Mouse (Mus musculus) adrenal gland, adult (tissue): ENCODE measurements around the gene Htra1.
A peak's percentile ranks its signal among the peaks of the same experiment; 100 is the strongest.

Experiments used
- DNase-seq, 2 experiments: peaks; one replicate each; pipeline ENCODE4 v3.0.0; 2022 to 2023; ENCODE audit warnings: low spot score in 1 of 2; ENCODE audit not compliant: inconsistent age in 2 of 2

The Htra1 gene

GRCm38 (mm10) chr7:130934654-130935053 is 1.3 kb upstream of the Htra1 start:
- DNase-seq = no peak

- DNase-seq = no peak
Observed at GRCm38 (mm10) chr7:130935421-130935792, 504 bp upstream of the Htra1 start.

GRCm38 (mm10) chr7:130936472-130936951 is 601 bp downstream of the Htra1 start:
- peak; percentile 59 to 75 for DNase-seq

DNA sequence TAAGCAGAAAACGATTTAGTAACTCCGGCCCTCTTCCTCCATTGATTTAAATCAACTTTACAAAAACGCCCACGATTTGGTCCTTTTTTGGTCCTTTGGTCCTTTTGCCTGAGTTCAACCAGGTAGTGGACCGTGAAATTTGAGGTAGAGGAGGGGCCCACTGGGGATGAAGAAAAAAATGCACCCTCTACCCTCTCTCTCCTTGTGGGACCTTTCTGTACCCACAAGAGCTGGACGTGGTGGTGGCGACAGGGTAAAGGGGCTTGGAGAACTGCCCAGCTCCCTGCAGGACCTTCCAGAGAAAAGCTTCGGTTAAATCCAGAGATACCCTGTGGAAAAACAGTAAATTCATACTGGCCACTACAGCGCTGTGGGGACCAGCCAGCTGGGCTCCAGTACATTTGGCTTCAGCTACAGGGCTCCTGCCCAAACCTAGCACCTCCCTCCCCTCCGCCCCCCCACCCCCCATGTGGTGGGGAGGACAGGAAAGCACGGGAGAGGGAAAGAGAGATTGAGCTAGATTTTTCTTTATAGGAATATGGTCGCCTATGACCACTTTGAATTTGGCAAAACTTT is 1.4 kb downstream of the Htra1 start:
- DNase-seq = no peak

DNA sequence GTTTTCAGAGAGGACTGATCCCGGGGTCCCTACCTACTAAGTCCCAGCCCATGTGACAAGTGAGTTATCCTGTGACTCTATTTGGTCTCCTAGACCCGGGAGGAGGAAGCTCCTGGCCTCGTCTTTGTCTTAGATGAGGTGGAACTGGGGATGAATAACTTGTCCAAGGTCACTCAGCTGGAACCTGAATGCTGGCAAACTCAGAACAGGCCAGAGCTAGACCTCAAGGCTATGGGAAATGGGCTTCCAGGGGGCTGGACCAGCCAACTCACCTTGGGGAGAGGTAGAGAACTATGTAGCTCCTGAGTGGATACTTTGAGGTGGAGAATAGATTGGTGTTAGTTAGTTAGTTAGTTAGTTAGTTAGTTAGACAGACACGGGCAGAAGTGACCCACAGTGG is 2.1 kb downstream of the Htra1 start:
- no peak for DNase-seq

DNA sequence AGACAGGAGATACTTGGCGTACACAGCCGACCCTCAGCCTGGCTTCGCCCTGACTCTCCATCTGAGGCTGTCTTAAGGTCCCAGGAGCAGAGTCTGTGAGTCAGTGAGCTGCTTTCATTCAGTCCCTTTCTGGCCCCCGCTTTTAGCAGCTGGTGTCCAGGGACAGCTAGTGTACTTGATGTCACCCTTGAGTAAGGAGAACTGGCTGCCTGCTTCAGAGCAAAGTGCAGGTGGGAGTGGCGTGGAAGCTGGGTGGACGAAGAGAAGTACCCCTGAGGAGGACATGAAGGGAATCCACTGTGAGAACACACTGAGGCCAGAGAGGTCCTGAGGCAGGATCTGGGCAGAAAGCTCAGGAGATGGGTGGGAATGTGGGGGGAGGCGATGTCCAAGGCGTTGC is 3.0 kb downstream of the Htra1 start:
- DNase-seq = no peak

DNA sequence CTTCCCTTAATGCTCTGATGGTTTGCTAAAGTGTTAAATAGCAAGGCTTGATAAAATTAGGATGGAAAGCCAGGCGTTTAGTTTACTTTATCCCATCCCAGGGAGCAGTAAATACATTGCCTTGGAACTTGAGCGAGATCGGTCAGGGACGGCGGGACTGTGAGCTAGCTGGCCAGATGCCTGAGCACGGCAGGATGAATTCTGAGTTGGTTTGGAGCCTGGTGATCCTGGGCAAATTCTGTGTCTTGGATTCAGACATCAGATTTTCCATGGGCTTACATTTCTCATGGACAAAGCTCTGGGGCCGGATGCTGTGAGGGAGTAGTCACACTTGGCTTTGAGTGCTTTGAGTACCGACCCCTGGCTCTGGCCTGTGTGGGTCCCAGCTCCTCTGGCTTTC is 4.8 kb downstream of the Htra1 start:
- peak in 1 of 2 experiments; percentile 55 for DNase-seq

- DNase-seq = no peak
Observed at GRCm38 (mm10) chr7:130943280-130943895, 7.5 kb downstream of the Htra1 start.

DNA sequence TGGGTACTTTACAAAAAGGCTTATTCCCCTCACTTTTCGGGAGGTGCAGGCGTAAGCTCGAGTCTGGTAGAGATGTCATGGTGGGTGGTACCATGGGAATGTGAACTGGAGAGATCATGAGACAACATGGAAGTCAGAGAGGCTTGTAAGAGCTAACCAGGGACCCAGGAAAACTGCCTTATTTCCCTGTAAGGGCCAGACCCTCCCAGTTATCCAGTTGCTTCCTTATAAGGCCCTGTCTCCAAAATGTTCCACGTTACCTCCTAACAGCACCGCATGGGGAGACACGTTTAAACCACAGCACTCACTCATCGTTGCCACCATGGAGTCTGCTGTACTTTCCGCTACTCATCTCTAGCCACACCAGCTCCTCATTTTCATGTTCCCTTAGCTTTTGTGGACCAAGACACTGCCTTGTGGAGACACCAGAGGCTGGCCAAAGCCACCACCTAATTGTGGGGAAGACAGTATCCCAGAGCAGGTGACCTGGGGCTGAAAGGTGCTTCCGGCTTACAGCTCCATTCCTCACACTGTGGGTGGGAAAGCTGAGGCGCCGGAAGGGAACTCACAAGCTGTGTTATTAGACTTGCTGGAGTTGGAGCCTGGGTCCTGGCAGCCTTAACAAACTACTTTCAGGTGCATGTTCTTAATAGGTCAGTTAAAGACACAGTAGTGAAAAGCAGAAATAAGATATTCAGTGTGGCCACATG is 9.0 kb downstream of the Htra1 start:
- DNase-seq = no peak

DNA sequence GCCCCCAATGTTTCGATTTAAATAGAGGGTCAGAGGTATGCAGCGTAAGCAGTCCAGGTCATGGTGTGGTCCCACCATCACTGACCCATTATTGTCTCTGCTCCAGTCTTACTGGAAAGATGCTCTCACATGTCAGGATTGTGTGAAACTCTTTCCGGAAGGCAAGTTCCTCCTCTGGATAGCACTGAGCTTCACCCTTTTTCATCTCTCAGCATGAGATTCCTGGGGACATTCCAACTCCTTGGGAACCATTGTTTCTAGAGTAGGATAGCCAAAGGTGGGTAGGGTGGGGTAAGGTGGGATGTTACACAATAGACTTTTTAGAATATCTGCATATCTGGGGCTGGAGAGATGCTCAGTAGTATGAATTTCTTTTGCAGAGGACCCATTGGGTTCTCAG is 9.8 kb downstream of the Htra1 start:
- no peak for DNase-seq

- DNase-seq = no peak
Observed at GRCm38 (mm10) chr7:130946303-130946702, 10.4 kb downstream of the Htra1 start.

DNA sequence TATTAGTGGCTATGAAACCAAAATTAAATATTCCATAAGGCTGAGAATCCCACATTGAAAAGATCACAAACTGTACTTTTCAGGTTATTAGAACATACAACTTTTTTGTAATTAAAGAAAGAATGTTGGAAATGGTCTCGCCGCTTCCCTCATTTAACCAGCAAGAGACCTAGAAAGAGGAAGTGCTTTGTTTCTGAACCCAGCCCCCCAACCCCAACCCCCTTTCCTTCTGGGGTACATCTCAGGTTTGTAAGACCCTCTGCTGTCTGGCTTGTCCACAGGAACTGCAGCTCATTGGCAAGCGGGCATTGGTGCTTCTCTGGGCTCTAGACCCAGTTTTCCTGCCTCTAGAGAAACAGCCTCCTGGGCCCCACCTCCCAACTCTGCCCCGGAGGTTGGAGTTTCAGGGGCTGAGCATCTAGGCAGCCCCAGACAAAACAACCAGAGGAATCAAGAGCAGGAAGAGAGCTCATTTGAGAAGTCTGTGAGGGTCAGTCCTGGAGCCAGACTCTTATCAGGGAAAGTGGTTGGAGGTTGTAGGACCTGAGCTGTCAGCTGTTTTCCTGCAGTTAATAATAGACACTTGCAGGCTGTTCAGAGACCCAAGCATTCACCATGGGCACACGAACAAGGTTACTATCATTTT is 12.8 kb downstream of the Htra1 start:
- peak in 1 of 2 experiments; percentile 45 for DNase-seq

- peak; percentile 58 to 68 for DNase-seq
Observed at GRCm38 (mm10) chr7:130949331-130949751, 13.4 kb downstream of the Htra1 start.

DNA sequence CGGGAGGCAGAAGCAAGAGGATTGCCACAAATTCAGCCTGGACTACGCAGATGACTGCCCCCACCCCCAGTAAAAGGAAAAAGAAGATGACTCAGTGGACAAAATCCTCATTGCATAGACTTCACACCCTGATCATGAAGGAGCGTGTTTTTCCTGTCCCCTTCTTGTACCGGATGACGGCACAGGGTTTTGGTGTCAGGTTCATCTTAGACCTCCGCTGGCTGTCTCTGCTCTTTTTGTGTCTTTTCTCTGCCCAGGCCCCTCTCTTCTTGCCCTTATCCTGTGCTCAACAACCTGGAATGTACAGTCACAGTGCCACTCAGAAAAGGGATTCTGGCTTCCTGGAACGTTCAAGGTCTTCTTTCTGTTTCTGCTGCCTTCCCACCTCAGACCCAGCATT is 14.6 kb downstream of the Htra1 start:
- DNase-seq = peak in 1 of 2 experiments; percentile 45

- peak in 1 of 2 experiments; percentile 58 for DNase-seq
Observed at GRCm38 (mm10) chr7:130951004-130951403, 15.1 kb downstream of the Htra1 start.

DNA sequence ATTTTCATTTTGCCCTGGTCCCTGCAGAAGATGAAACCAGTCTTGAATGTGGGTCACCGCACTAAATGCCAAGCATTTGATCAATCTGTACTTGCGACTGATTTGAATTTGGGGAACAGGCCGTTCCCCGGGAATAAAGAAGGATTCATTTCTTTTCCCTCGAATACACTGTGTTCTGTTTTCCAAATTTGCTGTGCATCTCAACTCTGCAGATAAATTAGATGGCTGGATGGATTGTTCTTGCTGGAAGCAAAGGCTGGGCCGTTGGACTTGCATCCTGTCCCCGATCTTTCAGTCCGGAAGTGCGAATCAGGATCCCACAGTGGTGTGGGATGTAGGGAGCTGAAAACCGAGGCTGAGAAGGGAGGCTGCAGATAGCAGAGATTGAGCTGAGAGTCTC is 17.5 kb downstream of the Htra1 start:
- no peak for DNase-seq

DNA sequence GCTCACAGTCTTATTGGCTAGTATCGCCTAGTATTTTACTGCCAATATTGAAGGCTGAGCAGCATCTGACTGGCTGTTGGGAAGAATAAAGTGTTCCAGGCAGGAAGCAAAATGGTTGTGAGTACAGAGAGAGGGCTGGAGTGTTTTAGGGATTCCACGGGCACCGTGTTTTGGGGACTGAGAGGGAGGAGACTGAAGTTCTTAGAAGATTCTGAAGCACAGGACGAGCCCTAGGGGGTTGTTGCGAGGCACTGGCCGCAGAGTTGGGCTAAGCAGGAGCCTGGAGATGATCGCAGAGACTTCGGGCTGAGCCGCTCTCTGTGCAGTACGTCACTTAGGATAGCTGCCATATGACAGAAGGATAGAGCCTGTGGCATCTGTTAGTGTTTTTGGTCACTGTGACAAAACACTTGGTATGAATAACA is 18.3 kb downstream of the Htra1 start:
- no peak for DNase-seq

DNA sequence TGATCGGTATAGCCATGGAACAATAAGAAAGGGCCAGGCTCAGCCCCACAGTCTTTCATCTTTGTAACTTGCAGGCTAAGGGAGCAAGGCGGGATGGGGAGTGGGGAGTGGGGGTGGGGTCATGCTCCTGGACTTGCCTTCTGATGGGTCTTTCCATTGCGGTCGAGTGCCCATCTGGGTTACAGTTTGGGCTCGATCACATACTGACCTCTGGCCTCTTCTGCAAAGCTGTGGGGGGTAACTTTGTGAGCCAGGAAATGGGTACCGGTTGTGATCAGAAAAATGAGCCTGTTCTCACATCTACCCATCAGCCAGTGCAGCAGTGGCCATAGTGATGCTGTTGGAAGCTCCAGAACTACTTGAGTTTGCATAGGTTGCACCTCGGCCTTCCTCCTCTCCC is 22.6 kb downstream of the Htra1 start:
- DNase-seq = no peak

- no peak for DNase-seq
Observed at GRCm38 (mm10) chr7:130959868-130960267, 24.0 kb downstream of the Htra1 start.

DNA sequence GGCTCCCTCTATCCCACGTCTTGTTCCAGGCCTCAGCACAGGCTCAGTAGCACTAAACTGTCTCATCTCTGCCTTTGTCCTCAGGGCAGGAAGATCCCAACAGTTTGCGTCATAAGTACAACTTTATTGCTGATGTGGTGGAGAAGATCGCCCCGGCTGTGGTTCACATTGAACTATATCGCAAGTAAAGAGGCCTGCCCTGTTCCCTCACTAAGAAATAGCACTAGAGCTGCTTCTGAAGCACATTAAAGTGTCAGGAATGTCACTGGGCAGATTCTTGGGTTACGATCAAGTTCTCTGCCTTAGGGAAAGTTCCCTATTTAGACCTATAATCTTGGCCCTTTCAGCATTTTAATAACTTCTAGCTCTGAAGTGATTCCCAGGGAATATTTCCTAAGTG is 25.5 kb downstream of the Htra1 start:
- no peak for DNase-seq

DNA sequence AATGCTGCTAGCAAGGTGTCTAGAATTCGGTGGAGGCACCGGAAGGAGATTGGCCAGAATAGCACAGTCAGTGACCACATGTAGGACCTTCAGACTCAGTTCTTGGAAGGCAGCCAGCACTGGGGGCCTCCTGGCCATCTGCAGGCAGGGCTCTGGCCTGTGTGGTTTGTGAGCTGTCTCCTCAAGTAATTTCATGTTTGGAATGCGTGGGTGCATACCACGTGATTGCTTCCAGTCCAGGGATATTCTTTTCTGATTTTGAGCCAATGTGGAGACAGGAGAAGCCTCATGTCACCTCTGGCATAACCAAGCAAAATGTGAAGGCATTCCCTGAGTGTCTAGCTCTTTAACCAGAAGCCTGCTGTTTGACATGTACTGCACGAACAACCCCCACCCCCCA is 28.8 kb downstream of the Htra1 start:
- peak; percentile 79 to 84 for DNase-seq

DNA sequence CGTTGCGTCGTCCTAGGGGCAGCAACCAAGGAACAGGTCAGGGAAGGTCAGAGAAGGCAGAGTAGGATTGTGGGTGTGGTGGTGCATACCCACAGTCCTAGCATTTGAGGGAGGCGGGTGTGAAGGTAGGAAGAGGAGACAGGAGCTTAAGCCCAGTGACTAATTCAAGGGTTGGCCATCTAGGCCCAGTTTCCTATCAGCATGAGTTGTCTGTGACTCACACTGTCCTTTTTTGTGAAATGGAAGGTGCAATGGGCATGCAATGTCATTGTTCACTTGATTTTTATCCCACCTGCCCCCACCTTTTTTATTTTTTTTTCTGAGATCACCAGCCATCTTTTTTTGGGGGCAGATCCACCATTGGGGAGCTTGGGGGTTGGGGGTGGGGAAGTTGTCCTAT is 29.5 kb downstream of the Htra1 start:
- no peak for DNase-seq
